Mouse (Mus musculus) frontal cortex, adult (tissue): ENCODE measurements around the gene Ptger3.

Experiments used
- ATAC-seq: cut with Nextera tagmentation; 2 replicates; pipeline ENCODE4 v1.9.2; 2017; ENCODE audit warnings: mild to moderate bottlenecking, moderate library complexity, mixed read lengths; ENCODE audit not compliant: low TSS enrichment

The Ptger3 gene

DNA sequence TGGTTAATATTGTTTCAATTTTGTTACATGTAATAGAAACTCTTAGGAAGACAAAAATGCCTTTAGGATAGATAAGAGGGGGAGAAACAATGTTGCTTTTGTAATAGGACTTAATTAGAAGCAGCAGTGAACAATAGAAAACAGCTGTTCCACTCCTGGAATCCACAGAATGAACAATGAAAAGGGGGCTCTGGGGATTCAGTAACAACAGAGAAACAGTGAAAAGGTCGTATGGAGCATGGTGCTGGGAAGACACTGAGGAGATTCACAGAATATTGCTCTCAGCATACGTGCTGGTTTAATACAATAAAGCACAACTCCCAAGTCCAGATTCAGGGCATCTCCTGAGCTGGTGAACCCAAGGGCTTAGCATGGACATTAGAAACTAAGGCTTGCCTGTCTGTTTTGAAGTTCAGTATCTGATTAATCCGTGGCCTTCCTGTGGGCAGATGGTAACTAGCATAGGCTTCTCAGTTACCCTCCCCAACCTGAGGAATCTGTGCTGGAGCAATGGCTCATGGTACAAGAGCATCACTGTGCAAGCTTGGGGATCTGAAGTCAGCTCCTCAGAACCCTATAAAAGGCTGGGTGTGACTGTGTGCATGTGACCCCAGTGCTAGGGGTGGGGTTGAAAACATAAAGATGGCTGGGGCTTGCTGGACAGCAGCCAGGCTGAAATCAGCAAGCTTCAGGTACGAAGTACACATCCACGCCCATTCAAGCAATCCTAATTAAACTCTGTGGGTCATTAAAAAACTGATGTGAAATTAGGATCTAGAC lies 16.1 kb downstream of the Ptger3 start:
- no peak for ATAC-seq

DNA sequence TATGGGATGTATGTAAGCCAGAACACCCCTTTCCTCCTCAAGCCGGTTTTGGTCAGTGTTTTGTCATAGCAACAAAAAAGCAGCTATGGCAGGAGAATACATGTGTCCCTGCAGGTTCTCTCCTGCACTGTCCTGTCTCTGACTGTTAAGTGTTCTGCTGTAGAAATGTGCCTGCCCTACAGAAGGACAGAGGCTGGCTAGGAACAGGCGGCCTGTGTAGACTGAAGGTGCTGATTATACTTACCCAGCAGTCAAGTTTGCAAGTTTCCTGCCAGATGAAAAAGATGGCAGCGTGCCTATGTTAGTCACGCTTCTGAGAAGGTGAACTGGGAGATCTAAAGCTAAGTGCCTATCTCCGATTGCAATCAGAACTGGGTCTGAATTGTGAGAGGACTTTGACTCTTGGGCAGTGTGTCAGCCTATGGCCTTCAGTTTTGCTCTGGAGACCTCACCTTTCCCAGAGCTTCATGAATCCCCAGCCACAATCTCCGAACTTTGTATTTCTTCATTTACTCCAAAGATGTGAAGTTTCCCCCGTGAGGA lies 31.2 kb downstream of the Ptger3 start:
- peak; percentile 52 for ATAC-seq

DNA sequence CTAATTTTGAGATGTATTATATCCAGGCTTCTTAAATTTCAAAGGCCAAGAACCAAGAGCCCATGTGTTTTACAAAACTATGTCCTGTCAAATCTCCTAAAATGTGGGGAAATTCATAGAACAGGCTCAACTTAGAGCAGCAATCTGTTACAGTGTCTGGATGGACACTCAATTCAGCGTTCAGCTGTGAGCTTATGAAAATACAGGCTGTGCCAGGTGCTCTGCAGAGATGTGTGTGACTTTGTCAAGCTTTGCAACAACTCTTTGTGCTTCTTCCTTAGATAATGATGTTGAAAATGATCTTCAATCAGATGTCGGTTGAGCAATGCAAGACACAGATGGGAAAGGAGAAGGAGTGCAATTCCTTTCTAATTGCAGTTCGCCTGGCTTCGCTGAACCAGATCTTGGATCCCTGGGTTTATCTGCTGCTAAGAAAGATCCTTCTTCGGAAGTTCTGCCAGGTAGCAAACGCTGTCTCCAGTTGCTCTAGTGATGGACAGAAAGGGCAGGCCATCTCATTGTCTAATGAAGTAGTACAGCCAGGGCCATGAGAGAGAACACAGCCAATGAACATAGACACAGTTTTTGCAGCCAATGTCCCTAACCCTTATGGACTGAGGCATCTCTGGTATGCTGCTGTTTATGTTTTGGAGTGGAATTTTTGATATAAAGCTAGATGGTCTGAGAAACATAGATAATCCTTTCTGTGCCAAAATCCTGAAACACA lies 38.2 kb downstream of the Ptger3 start:
- ATAC-seq = peak; percentile 82

DNA sequence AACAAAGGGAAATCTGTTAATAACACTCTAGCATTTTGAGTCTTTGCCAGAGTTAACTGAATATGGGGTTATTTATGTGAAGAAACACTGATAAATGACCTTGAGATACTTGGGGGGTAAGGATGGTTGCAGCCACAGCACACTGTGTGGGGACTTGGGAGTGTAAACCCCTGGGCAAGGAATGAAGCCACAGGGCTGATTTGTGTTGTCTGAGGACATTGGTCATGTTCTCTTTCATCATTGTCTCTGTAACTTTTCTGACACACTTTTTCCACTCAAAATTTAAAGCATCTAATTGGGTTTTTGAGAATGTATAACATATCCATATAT lies 38.7 kb downstream of the Ptger3 start:
- no peak for ATAC-seq

DNA sequence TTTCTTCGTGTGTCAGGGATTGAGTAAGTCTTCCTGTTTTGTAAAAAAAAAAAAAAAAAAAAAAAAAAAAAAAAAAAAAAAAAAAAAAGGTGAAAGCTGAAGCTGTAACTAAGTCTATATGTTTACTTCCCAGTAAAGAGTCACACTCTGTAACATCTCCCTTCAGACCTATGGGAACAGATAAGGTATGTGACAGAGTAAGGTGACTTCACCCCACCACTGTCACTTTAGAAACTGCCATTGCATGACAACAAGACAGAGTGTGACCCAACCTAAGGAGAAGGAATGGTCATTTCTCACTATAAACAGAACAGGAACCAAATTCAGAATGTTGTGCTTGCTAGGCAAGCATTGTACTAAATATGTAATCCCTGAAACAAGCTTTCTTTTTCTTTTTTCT lies 46.9 kb downstream of the Ptger3 start:
- ATAC-seq = no peak

DNA sequence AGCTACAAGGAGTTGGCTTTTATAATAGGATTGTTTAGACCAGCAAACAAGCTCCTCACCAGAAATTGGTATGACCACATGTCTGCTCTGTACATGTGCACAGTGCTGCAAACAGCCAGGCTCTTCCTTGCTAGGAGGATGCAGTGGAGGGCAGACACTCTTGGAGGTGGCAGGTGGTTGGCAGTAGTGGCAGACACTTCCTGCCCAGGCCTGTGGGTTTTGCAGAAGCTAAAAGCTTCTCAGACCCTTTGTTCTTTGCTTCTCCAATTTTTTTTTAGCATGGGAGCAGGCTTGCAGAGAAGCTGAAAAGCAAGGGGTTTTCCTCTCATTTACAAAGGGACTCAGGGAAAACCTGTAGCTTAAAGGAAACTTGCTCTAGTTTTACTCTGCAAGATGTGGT lies 50.3 kb downstream of the Ptger3 start:
- 0 out of 2 replicates have a peak, but pooled peaks have one; percentile 27 for ATAC-seq

DNA sequence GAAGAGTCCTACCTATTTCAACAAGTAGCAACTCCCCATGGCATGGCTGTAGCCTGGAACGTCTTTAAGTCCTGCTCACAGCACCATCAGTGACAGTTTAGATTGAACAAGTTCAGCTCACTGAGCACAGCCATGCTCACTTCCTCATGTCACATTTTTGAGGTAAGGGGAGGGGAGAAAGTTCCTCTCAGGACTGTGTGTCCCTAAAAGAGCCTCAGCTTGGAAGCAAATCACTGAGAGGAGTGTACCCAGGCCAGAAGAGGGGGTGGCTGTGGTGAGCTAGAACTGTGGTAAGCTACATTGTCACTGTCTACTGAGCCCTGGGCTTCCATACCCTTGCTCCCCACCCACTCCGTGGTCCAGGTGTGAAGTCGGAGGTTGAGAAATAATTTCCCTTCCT lies 60.7 kb downstream of the Ptger3 start:
- ATAC-seq = peak; percentile 44; the same call in 1 of the 2 replicates

DNA sequence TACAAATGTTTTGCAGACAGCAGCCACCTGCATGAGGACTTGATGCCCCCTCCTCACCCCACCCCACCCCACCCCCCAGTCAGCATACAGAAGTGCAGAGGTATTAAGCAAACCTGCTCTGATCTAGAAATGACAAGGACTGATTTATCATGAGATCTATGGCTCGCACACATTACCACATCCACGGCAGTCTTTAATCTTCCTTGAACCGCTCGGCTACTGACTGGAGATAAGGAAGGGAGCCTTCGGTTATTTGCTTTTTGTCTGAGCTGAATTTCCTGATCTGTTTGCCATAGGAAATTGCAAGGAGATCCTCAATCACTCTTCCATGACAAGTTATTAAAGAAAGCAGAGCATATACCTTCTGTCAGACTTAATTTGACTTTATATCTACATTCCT lies 64.0 kb downstream of the Ptger3 start:
- no peak for ATAC-seq

DNA sequence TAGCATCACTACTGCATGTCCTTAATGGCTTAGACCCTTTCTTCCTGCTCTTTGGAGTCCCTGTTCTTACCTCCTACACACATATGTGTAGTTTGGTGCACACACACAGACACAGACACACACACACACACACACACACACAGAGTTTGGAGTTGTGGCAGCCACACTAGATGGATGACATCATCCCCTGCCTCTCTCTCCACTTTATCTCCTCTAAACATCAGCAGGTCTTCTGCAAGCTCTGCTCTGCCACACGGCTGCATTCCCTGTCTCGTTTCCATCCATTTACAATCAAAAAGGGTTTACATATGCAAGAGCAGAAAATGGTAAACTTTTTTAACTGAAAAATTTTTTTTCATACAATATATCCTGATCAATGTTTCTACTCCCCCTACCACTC lies 64.7 kb downstream of the Ptger3 start:
- no peak for ATAC-seq

DNA sequence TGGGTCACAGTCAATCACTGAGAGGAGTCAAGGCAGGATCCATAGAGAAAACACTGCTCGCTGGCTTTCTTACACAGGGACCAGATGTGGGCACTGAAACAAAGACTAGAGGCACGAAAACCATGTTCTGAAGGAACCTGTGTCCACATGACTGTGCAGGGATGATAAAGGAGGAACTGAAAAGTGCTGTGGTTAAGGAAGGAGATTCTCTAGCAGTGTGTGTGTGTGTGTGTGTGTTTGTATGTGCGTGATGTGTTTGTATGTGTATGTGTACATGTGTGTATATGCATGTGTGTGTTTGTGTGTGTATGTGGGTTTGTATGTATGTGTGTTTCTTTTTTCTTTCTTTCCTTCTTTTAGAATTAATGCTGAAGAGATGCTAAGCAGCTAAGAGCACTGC lies 67.7 kb downstream of the Ptger3 start:
- ATAC-seq = no peak

DNA sequence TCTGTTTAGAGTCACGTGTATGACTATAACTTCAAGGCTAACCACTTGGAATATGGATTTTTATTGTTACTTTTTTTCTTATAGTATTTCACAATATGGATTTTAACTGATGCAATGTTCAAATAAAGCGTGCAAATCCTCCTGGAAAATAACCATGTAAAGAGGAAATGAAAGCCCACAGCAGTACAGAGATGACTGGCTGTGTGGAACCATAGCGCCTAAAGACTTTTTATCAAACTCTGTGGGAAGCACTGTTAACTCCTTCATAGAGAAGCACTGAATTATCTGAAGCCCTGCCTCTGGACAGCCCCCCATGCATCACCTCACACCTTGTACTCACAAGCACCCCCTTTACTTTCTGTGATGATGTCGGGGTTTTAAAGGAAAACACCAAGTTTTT lies 69.0 kb downstream of the Ptger3 start:
- no peak for ATAC-seq

DNA sequence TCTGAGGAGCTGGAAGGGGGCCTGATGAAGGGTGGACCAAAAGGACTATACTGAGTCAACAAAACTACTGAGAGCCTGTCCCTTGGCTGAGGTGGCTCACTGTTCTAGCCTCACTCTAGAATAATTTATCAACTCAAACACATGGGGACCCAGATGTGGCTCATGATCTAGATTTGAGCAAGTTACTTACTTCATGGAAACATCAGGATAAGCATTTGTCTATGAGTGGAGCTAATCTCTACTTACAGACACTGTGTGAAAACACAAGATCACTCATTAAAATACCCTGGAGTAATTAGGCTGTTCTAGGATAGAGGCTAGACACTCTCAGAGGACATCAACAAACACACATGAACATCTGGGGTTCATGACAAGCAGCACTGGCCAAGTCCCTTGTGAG lies 70.2 kb downstream of the Ptger3 start:
- ATAC-seq = peak; percentile 14; the same call in 1 of the 2 replicates

DNA sequence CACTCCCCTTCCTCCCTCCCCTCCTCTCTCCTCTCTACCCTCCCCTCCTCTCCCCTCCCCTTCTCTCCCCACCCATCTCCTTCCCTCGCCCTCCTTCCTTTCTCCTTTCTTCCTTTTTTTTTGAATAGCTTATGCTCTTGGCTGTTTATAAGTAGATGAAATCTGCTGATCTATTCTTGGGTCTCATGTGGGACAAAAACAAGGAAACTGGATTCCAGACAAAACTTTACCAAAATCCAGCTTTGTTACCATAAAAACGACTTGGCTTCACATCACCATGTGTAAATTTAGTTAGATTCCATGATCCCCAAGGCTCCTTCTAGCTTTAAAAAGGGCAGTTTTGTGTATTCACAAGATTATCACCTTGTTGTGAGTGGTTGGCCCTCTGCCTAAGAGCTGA lies 70.6 kb downstream of the Ptger3 start:
- ATAC-seq = peak; percentile 72

DNA sequence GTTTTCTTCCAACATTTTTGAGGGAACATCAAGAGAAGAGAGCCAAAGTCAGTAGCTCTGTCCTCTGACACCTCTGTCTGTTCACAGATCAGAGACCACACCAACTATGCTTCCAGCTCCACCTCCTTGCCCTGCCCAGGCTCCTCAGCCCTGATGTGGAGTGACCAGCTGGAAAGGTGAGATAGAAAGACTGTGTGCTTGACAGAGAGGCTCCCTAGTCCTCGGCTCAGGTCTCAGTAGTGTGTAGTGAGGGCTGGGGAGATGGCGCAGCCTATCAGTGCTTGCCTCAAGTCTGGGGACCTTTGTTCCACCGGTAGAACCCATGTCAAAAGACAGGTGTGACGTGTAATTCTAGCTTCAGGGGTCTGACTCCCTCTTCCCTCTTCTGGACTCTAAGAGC lies 74.9 kb downstream of the Ptger3 start:
- ATAC-seq = no peak

DNA sequence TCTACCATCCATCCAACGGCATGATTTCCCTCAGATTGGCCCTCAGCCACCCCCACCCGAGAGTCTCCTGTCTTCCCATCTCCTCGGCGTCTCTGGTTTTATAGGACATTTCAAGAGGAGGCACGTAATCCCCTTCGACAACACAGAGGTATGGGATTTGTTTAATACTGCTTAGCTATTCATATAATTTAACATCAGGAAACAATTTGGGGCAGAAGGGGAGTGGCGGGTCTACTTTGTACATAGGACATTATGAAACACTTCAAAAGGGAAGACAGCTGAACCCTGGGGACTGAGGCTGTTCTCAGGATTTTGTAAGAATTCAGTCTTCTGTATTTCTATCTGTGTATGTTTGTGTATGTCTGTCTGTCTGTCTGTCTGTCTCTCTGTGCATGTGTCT lies 94.9 kb downstream of the Ptger3 start:
- ATAC-seq = no peak

DNA sequence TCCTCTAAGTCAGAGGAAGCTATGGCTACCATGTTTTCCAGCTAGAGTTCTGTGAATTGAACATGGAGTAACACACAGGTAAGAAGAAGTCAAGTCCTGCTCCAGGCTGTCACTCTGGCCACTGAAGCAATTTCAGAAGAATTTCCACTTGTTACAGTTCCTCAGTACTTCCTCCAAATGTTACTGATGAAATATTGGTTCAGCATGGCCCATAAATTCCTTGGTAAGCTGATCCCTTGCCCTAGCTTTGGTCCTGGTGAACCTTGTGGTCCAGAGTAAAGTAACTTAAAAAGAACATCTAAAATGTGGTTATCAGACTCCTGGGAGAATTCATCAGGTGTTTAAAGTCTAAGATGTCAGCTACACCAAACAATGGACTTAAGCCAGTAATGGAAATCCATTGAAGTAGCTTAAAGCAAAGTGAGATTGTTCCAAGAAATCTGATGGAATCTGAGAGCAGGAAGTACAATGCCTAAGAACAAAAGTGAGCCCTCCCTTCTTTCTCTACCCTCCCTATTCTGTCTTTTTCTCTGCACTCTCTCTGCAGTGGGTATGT lies 97.9 kb downstream of the Ptger3 start:
- ATAC-seq = no peak

DNA sequence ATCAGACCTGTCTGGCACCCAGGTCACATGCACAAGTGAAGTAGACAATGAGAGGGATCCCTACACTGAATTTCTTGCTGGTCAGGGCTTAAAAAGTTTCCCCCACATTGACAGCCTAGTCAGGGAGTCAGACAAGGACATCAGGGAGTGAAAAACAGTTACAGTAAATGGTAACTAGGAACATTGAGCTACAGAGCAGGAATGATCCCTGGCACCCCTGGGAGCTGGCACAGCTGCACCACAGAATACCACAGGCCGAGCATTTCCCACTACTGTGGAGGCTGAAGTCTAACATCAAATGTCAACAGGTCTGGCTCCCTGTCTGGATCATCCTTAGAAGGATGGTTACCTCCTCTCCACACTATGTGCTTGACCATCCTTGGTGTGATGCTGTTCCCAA lies 98.8 kb downstream of the Ptger3 start:
- no peak for ATAC-seq

DNA sequence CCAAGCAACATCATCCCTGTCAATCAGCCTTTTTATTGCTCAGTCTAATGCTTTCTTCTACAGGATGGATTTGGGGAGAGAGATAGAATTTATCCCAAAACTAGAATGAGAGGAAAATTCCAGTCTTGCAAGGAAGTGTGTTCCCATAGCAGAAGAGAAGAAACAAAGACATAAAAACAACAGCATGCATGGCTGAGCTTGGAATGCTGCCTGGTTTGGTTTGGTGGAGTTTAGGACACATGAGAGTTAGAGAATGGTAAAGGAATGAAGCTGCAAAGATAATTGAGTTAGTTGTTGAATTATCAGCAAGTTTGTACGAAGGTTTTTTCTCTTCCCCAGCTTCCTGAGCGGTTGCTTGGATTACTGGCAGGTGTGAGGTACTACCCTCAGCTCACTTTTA lies 99.5 kb downstream of the Ptger3 start:
- no peak for ATAC-seq

DNA sequence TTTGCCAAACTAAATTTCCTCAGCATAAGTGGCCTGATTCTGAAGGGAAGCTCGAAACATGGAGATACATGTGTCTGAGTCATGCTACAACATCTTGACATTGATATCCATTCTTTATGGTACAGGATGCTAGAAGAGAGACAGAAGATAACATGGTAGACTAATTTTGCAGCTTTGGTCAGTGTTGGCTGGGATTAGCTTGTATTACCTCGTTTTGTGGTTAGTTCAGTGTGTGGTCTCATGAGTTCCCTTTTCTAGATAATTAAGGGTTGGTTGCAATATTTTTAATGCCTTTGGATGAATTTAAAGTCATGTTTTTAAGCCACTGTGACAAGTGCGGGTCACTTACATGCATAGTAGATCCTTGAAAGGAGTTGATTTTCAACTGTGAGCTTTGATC lies 119.4 kb downstream of the Ptger3 start:
- ATAC-seq = no peak

DNA sequence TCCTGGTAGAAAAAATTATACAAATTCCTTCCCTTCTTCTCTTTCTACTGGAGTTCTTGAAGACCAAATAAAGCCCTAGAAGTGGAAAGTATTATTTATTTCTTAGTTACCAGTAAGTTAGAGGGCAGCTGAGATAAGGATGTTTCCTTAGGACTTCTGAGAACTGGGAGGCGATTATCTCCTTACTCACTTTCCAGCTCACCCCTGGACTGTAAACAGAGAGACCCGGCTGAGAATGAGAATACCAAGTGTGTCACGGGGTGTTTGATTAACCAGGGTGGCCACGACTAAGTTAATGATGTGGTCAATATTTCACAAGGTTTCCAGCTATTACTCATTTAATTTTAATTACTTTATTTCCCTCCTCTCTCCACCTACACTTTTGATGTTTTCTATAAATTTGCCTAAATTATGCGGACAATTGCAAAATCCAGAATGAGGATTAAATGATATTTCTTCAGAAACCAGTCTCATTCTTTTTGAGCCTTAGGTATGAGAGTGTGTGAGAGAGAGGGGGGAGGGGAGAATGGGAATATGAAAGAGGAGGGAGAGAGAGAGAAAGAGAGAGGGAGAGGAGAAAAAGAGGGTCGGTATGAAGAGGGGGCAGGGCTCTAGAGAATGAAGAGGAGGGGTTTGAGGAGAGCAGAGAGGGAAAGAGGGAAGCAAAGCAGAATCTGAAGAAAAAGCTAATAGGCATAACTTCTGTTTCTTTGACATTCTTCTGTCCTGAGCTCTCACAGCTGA lies 121.9 kb downstream of the Ptger3 start:
- no peak for ATAC-seq
